Mouse (Mus musculus): ENCODE measurements at regions not wholly inside any gene's neighbourhood (a gene's known extent, or its start where the extent isn't known, plus 50 kb on each side); places are given as distances from the start of the nearest gene placed in this dataset.

DNA sequence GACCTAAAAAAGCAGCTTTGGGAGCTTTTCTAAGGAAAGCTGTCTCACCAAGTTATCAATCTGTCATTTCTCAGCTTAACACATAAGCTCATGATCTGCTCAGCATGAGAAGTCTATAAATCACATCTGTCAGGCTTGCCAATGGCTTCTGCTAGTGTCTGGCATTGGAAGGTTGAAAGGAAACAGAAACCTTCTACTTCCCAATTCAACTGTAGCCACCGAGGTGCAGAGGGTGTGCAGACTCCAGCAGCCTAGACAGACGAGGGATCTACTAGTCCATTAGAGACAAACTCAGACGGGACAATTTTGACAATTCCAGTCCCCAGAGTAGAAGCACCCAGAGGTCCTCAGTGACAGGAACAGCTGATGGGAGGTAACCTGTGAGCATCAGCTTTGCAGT is 103.0 kb downstream of the Nab1 start:
- DNase-seq (ENCODE audit: low read depth, low spot score), result no peak

DNA sequence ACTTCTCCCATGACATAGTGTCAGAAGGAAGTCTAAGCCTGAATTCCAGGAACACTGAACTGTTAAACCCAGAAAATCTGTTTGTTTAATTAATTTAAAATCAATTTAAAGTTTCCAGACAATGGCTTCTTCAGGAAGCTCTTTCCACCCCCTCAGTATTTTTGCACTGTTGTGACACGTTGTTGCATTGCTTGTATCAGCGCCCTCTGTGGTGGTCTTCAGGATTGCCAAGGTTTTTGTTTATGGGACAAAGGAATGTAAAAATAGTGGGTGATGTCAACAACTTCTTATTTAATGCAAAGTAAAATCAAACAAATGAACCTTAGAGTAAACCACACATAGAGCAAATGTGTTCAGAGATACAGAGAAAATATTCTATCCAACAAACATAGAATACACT is 107.5 kb downstream of the Nab1 start:
- peak; percentile 41 for DNase-seq (ENCODE audit: low read depth, low spot score)

DNA sequence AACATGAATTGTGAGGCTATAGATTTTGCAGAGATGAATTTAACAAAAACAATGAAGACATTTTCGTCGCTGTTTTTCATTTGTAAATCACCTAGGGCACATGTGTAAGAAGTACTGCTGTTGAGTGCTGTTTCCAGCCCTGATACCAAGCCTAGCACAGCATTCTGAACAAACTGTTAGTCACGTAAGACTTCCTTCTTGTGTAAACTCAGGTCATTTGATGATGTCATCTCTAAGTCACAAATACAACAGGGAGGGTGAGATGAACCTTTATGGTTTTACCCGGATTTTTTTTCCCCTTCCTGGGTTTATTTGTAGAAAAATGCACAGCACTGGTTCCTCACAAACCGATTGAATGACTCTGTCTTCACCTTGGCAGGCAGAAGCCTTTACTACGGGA is 111.6 kb downstream of the Nab1 start:
- DNase-seq (ENCODE audit: low read depth, low spot score), result no peak

DNA sequence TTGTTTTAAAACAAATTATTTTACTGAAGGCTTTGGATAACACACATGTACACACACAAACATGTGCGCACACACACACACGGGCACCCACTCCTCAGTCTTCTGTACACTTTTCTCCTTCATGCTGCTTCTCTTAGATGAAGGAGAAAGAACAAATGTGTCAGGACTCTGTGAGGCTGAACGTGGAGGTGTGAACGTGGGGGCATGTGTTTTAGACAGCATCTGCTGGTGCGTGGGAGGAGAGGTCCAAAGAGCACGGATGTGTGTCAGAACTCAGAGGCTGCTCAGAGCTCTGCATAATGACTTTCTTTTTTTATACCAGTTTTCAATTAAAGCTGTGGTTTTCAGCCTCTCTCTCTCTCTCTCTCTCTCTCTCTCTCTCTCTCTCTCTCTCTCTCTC is 112.4 kb downstream of the Nab1 start:
- DNase-seq (ENCODE audit: low read depth, low spot score), result no peak

DNA sequence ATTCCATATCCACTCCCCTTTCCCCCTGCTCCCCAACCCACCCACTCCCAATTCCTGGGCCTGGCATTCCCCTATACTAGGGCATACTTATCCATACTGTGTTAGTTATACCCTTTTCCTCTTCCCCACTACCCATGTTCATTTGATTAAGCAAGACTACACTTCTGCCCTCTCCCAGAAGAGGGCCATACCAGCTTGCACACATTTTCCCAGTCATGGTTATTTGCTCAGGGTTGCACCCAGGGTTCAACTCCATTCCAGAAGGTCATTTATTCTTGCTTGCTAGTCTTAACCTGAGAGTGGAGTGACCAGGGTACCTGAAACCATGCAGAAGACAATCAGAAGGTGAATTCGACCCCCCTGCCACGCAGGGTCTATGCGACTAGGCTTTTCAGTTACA is 113.4 kb downstream of the Nab1 start:
- no peak for DNase-seq (ENCODE audit: low read depth, low spot score)

DNA sequence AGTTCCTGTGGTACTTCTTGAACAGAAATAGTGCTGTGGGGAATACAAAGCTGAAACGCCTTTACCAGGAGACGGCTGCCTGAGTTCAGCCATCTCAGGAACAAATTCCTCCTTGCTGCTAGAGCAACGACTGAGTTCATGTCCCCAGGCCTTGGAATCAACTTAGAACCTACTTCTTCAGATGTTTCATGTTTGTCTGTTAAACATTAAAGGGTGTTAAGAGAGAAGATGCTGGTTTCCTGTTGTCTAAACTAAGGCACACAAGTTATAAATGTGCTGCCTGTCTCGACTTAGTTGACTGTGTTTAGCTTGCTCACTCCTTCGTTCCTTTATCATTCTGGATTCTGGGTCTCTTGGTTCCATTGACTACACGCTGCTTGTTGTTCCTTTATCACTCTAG is 125.2 kb downstream of the Nab1 start:
- no peak for DNase-seq (ENCODE audit: low read depth, low spot score)

DNA sequence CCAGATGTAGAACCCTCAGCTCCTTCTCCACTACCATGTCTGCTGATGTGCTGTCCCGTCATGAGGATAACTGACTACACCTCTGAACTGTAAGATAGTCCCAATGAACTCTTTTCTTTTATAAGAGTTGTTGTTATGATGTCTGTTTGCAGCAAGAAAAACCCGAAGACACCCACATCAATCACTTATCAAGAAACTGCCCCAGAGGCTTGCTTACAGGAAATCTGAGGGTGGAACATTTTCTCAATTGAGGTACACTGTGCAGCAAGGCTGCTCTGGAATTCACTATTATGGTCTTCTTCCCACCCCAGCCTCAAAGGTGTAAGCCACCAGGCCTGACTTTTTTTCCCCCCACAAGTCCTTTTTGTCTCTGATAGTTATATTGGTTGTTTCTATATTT is 125.8 kb downstream of the Nab1 start:
- DNase-seq (ENCODE audit: low read depth, low spot score), result no peak

DNA sequence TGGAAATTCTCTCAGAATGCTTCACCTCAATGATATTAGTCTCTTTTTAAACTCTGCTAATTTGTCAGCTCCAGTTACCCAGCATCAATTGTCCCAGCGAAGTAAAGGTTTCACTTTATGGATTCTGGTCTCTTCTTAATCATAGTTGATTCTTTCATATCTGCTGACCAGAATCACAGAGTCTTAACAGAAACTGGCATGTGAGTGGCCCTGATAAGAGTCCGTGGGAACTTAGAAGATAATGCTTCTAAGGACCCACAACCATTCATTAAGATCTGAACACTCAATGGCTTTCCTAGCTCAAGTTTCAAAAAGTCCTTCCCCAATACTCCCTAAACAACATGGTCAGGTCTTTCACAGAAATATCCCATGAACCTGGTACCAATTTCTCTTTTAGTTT is 126.7 kb downstream of the Nab1 start:
- DNase-seq (ENCODE audit: low read depth, low spot score), result no peak

DNA sequence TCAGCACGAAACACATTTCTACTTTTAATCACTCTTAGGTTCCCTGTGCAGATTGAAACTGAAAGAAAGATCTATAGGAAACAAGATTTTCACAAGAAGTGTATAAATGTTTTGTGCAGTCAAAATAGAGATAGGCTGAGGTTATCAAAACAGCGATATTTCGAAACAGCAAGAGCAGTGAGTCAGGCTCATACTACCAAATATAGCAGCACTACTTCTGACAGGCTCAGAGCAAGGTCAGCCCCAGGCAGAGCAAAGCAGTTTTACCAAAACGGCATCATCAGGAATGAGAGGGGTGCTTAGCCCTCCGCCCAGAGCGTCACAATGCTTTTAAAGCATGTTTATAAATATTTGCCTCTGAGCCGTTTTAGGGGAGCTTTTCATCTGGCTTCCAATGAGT is 133.4 kb upstream of the Gls start:
- no peak for DNase-seq (ENCODE audit: low read depth, low spot score)

DNA sequence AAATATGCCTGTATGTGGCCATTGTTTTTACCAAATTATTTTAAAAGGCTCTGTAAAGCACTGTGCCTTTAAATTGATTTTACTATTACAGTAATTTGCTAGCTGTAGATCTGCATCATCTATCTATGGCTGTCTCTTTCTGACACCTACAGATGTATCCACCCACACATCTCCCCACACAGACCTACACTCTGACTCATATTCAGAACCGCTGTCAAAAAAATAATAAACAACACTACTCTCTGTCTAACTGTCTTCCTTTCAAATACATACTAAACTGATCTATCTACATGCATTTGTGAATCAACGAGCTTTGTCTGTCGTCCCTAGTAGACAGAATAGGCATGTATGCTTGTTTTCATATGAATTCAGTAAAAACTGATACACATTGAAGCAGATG is 130.6 kb upstream of the Gls start:
- no peak for DNase-seq (ENCODE audit: low read depth, low spot score)

DNA sequence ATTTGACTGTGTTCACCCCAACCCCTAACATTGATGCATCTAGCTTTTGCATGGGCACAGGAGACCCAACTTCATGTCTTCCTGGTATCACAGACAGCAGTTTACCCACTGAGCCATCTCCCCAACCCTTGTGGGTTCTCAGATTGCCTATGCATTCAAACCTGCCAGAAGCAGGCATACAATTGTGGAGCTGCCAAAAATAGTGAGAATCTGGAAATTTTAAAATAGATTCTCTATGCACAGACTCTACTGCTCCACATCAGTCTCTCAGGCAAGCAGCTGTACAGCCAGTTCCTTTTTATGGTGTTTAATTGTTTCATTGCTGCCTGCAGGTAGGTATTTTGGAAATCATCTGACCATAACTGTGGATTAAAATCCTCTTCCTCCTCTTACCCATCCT is 129.9 kb upstream of the Gls start:
- DNase-seq (ENCODE audit: low read depth, low spot score), result no peak

DNA sequence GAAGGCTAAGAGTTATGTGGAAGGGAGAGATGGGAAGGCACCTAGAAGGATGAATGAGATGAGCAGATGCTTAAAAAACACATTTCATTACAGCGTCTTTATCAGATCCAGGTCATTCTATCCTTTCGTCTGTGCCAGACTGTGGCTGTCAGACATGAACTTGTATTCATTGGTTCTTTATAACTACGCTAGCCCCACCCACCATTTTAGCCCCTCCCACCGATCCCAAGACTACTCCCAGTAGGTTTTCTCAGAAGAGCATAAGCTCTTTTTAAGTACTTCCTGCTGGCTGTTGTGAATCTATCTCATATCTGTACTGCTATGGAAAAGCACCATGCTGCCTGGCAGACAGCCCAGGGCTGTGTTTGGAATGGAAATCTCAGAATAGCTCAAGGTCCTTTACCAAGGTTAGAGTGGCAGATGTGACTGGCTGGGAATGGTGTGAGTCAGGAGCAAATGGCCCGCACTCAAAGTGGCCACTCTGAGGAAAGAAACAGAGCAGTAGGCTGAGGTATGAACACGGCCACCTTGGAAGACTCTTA is 121.1 kb upstream of the Gls start:
- DNase-seq (ENCODE audit: low read depth, low spot score), result peak; percentile 38

DNA sequence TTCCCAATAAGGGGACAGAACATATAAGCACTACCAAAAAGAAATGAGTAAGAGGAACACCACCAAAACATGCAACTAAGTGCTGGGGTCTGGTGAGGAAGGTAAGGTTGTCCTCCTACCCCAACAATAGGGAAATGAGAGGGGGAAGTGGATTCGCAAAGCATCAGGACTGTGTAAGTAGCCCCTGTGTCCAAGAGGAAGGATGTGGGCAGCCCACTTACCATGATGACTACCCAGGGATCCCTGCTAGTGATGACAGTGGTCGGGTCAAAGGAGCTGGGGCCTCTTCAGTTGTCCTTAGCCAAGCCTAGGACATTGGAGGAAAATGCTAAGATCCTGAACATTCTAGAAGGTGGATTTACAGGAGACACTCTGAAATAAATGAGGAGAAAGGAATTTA is 109.1 kb upstream of the Gls start:
- no peak for DNase-seq (ENCODE audit: low read depth, low spot score)

DNA sequence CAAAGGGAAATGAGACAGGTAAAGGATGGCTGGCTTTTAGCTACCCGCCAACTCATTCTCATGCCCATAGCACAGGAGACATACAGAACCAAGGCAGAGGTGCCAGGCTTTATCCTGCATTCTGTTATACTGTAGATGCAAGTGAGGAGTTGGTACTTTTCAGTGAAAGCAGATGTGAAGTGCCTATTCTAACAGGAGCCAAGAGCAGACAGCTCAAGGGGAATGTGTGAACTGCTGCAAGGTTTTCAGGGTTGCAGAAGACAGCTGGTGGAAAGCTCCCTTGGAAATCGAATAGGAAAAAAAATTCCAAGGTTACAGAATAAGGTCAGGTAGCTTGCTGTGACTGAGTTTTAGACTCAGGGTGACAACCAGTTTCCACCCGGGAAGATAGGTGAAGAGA is 105.7 kb upstream of the Gls start:
- DNase-seq (ENCODE audit: low read depth, low spot score), result no peak

DNA sequence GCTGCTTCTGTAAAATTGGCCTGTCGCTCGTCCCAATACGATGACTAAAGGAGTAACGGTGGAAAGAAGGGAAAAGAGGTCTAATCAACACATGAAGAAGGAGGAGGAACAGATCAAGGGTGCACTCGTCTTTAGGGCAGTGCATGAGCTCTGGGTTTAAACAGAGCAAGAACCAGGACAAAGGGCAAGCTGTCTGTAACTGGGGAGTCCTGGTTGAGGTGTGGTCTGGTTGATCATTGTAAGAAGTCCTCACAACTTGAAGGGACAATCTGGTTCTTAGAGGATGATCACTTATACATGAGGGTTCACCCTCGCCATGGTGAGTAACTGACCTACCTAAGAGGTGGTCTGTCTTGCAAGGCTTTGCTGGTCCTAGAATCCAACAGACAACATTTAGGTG is 105.2 kb upstream of the Gls start:
- no peak for DNase-seq (ENCODE audit: low read depth, low spot score)

DNA sequence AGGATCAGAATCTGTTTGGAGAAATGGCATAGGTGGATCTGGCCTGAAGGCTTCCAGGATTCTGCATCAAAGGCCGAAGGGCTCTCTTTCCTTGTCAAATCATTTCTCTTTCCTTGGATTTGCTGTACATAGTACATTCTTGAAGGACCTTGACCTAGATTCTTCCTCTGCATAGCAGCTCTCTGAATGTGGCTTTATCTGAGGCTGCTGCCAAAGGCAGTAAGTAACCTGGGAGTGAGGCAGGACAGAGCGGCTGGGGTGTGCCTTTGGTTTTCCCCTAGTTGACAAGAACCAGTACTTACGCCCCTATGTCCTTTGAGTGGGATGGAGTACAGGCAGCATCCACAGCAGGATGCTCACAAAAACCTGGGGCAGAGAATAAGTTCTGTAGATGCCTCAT is 103.7 kb upstream of the Gls start:
- no peak for DNase-seq (ENCODE audit: low read depth, low spot score)

DNA sequence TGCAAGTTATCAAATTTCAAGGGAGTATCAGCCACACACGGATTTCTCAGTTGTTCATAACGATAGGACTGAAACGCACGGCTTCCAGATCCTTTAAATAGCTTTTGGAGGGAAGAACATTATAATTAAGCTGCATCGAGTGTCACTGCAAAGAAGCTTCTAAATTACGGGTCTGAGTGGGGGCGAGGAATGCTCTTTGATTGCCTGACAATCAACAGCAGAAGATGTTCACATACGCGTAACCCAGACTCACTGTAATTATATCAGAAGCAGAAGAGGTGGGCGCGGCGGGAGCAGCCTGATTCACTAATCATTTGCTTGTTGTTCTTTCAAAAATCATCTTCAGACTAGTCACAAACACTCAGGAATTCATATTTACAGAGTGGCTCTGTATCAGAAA is 99.0 kb upstream of the Gls start:
- DNase-seq (ENCODE audit: low read depth, low spot score), result no peak

DNA sequence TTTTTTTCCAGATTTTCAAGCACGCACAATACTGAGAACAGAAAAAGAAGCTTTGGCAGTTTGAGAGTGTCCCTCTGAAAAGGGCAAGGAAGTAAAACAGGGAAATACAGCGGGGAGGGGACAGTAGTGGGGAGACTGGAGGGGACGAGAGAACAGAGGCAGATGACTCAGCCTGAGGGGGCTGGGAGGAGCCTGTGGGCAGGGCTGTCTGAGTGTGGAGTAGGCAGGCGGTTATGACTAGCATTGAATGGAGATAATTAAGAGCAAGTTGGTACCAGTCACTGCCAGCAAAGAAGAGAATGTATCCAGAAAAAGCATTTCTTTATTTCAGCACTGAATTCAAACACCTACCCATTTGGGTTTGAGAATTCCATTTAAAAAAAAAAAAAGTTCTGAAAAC is 98.4 kb upstream of the Gls start:
- no peak for DNase-seq (ENCODE audit: low read depth, low spot score)

DNA sequence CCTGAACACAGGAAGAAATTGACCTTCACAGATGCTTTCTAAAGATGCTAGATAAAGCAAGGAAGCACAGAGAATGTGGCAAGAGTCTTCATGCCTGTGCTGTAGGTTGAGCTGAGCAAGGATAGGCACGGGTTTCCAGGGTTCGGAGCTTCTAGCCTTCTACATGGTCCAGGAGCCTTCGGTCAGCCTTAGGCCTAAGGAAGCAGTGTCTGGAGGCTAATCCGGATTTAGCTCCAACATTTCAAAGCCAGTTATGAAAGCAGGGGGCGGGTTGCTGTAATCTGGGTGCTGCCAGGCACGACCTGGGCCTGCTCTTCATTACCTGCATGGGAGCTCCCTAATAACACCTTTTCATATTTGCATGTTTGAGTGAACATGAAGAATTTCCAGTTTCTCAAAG is 97.5 kb upstream of the Gls start:
- no peak for DNase-seq (ENCODE audit: low read depth, low spot score)

DNA sequence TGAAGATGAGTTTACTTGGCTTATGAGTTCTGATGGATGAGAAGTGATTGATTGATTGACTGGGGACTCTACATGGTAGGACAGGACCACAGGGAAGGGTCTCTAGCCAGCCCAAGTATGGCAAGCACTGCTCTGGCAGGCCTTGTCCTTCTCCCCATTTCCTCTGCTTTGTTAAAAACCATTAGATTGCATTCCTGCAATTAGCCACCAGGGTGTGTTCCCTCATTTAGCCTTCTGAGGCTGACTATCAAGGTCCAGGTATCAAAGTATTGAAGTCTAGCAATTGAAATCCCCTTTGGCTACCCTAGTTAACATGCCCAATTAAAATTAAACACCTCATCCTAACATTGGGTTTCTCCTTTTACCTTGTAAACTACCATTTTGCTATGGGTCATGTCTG is 95.5 kb upstream of the Gls start:
- peak; percentile 34 for DNase-seq (ENCODE audit: low read depth, low spot score)

DNA sequence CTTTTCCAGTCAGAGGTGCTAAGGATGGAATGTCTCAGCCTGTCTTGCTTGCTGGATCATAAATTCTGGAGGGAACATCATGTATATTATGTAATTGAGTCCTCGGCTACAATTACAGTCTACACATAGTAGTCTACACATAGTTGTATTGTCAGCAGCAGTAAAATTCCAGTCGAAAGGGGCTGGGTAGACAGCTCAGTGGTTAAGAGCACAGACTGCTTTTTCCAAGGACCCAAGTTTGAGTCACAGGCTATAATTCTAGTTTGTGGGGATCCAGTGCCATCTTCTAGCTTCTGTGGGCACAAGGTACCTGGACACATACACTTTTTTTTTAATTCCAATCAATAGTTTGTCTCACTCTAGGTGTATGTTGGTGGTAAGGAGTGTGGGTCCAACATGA is 91.3 kb upstream of the Gls start:
- DNase-seq (ENCODE audit: low read depth, low spot score), result no peak

DNA sequence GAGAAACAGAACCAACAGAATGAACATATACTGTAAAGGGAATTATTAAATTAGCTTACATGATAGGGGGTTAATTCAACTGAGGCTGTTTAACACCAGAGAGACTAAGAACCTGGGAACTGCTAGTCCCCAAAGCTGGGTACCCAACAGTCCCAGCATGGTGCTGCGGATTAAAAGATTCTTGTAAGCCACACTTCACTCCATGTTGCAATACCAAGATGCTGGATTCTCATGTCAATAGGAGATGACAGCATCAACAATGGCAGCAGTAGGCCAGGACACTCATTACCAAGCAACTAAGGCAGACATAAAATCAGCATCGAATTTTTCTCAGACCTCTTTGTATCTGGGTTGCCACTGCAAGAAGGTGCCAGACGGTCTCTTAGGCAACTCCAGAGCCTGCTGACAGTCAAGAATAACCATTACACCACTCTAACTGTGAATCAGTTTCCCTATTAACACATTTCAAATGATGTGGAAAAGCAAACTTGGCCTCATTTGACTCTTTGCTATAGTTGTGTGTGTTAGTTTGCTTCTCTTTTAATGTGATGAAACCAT is 79.1 kb upstream of the Gls start:
- DNase-seq (ENCODE audit: low read depth, low spot score), result no peak

DNA sequence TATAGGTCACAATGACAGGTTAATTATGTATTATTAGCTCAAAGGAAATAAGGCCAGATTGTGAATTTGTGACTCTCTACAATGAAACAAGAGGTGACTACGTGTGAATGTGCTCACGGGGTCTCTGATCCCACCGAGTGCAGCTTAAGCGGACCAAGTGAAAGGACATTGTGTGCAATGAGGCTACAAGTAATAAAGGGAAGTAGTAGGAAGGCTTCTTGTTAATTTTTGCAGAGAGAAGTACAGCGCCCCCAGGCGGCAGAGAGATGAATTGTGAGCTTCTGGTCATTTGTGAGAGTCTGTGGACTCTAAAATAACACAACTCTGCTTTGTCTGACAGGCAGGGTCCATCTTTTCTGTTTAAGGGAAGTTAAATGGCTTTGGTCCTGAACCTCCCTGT is 73.9 kb upstream of the Gls start:
- peak; percentile 70 for DNase-seq (ENCODE audit: low read depth, low spot score)
